Mouse (Mus musculus): ENCODE results near the gene Tbx3. TPM values are rescaled to one million over a fixed set of nuclear protein-coding genes. Genes with fewer than 3 reads are reported as not detected.

Tbx3 gene
- polyA plus RNA-seq, 1 experiment from 2014 or later: 20.6 TPM

DNA sequence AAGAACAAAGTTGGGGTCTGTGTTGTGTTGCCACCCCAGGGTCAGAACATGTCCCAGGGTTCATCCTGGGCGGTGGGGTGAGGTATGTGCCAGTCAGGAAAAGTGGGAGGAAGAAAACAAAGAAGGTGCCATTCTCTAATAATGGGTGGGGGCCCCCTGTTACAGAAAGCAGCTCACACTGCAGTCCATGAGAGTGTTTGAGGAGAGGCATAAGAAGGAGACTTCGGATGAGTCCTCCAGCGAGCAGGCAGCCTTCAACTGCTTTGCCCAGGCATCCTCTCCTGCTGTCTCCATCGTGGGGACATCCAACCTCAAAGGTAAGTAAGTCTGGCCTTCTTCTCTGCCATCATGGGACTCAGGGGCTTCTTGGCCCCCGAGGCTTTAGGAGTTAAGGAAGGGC lies 8.0 kb downstream of the Tbx3 start:
- H3K9me3 ChIP-seq (ENCODE audit: control insufficient read depth, low read depth, low read length): no peaks in the 10 kb centered on the region
- H3K4me2 ChIP-seq (replicated peaks; ENCODE audit: low read depth, low read length): 0 out of 2 replicates have a peak overlapping the region, but pooled peaks have one; percentile 2
- no peak overlapping the region for H3K9ac ChIP-seq (replicated peaks; ENCODE audit: low read depth, low read length)
- H3K4me1 ChIP-seq (ENCODE audit: control insufficient read depth, insufficient read depth, low read length): no peaks in the 10 kb centered on the region
- H3K4me3 ChIP-seq (ENCODE audit: low read depth, low read length): no peak overlapping the region
- peaks cover 41% of the 10 kb centered on the region for H3K27me3 ChIP-seq (ENCODE audit: control insufficient read depth, insufficient read depth, low read length)
- H3K27ac ChIP-seq (ENCODE audit: low read length): no peak overlapping the region
- no peak for ATAC-seq (ENCODE audit: insufficient number of reproducible peaks, insufficient read depth, low FRiP score, low read depth)
- 0 out of 2 replicates have a peak, but pooled peaks cover 3% of the 10 kb centered on the region for H3K36me3 ChIP-seq (ENCODE audit: control insufficient read depth, insufficient read depth, low read length)
- 49% methylated on average over 5 of the region's 5 CpGs for WGBS

DNA sequence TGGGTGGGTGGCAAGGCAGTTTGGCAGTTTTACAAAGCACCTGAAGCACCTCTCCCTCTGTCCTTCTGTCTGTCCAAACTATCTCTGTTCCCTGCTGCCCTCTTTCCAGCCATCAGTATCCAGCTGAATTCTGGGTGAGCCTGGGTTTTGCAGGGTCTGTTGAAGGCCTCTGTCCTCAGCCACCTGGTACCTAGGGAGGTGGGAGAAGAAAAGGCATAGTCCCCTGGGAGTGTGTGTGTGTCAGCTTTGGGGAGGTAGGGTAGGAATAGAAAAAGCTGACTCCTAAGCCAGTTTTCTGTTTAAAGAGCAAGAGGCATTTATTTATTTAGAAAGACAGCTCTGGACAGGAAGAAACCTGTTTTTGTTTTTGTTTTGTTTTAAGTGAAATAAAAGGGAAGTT lies 8.6 kb downstream of the Tbx3 start:
- Histone ChIP-seq H3K36me3 (ENCODE audit: control insufficient read depth, insufficient read depth, low read length) (0 out of 2 replicates have a peak, but pooled peaks cover 3% of the 10 kb centered on the region), H3K4me1 (ENCODE audit: control insufficient read depth, insufficient read depth, low read length) (no peaks in the 10 kb centered on the region), H3K9ac (replicated peaks; ENCODE audit: low read depth, low read length) (no peak overlapping the region), H3K27me3 (ENCODE audit: control insufficient read depth, insufficient read depth, low read length) (peaks cover 41% of the 10 kb centered on the region), H3K4me3 (ENCODE audit: low read depth, low read length) (no peak overlapping the region), H3K9me3 (ENCODE audit: control insufficient read depth, low read depth, low read length) (no peaks in the 10 kb centered on the region), H3K27ac (ENCODE audit: low read length) (no peak overlapping the region), H3K4me2 (replicated peaks; ENCODE audit: low read depth, low read length) (no peak overlapping the region)
- no peak for ATAC-seq (ENCODE audit: insufficient number of reproducible peaks, insufficient read depth, low FRiP score, low read depth)

- Histone ChIP-seq H3K4me1 (ENCODE audit: control insufficient read depth, insufficient read depth, low read length) (no peaks in the 10 kb centered on the region), H3K36me3 (ENCODE audit: control insufficient read depth, insufficient read depth, low read length) (0 out of 2 replicates have a peak, but pooled peaks cover 3% of the 10 kb centered on the region), H3K4me2 (replicated peaks; ENCODE audit: low read depth, low read length) (peak overlapping the region; percentile 25), H3K9me3 (ENCODE audit: control insufficient read depth, low read depth, low read length) (no peaks in the 10 kb centered on the region), H3K4me3 (ENCODE audit: low read depth, low read length) (peak overlapping the region; percentile 11; the same call in 1 of the 2 replicates), H3K9ac (replicated peaks; ENCODE audit: low read depth, low read length) (0 out of 2 replicates have a peak overlapping the region, but pooled peaks have one; percentile 11), H3K27ac (ENCODE audit: low read length) (peak overlapping the region; percentile 29; the same call in 1 of the 2 replicates), H3K27me3 (ENCODE audit: control insufficient read depth, insufficient read depth, low read length) (peaks cover 41% of the 10 kb centered on the region)
- 47% methylated on average over 10 of the region's 10 CpGs for WGBS
- ATAC-seq (ENCODE audit: insufficient number of reproducible peaks, insufficient read depth, low FRiP score, low read depth): no peak
Observed at GRCm38 (mm10) chr5:119679614-119680328, 9.3 kb downstream of the Tbx3 start.

DNA sequence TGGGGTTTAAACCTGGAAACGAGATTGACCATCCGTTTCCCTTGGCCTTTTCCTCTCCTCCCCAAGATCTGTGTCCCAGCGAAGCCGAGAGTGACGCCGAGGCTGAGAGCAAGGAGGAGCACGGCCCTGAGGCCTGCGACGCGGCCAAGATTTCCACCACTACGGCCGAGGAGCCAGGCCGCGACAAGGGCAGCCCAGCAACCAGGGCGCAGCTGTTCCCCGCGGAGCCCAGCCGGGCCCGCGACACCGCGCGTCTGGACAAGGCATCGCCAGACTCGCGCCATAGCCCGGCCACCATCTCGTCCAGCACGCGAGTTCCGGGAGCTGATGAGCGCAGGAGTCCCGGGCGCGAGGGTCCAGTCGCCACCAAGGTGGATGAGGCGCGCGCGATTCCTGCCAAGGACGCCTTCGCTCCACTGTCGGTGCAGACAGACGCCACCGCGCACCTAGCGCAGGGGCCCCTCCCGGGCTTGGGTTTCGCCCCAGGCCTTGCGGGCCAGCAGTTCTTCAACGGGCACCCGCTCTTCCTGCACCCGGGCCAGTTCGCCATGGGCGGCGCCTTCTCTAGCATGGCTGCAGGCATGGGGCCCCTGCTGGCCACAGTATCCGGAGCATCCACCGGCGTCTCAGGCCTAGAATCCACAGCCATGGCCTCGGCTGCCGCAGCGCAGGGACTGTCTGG lies 10.0 kb downstream of the Tbx3 start:
- WGBS: 18% methylated on average over 58 of the region's 62 CpGs
- ATAC-seq (ENCODE audit: insufficient number of reproducible peaks, insufficient read depth, low FRiP score, low read depth): no peak
- peak overlapping the region; percentile 25 for H3K4me2 ChIP-seq (replicated peaks; ENCODE audit: low read depth, low read length)
- H3K9me3 ChIP-seq (ENCODE audit: control insufficient read depth, low read depth, low read length): no peaks in the 10 kb centered on the region
- H3K27me3 ChIP-seq (ENCODE audit: control insufficient read depth, insufficient read depth, low read length): peaks cover 40% of the 10 kb centered on the region
- no peaks in the 10 kb centered on the region for H3K4me1 ChIP-seq (ENCODE audit: control insufficient read depth, insufficient read depth, low read length)
- H3K9ac ChIP-seq (replicated peaks; ENCODE audit: low read depth, low read length): 0 out of 2 replicates have a peak overlapping the region, but pooled peaks have one; percentile 11
- 0 out of 2 replicates have a peak, but pooled peaks cover 3% of the 10 kb centered on the region for H3K36me3 ChIP-seq (ENCODE audit: control insufficient read depth, insufficient read depth, low read length)
- H3K4me3 ChIP-seq (ENCODE audit: low read depth, low read length): peak overlapping the region; percentile 11; the same call in 1 of the 2 replicates
- peak overlapping the region; percentile 29; the same call in 1 of the 2 replicates for H3K27ac ChIP-seq (ENCODE audit: low read length)

DNA sequence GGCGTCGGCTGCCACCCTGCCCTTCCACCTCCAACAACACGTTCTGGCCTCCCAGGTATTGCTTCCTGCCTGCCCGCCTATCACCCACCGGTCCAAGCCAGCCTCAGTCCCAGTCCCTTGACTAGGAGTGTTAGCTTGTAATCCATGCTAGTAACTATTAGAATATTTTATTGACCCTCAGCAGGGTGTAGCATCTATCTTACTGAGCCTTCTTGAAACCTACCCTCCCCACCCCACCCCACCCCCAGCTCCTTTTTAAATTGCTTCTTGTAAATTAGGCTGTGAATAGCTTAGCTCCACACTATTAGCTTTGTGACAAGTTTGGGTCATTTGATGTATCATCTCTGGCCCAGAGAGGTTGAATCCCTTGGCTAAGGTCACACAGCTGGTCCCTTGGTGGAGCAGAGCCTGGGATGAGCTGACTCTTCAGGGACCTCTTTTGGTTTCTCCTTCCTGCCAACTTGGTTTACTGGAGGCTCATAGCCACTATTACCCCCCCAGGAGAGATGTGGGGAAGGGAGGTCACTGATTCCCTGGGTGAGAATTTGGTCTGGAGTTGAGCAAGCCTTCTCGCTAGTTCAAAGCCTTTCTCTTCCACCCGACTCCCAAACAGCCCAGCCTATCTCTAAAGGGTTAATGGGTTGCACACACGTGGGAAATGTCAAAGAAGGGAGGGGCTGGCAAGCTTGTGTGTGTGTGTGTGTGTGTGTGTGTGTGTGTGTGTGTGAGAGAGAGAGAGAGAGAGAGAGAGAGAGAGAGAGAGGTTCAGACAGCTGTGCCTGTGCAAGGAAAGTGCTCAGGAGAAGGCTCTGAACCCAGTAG lies 10.8 kb downstream of the Tbx3 start:
- H3K4me2 ChIP-seq (replicated peaks; ENCODE audit: low read depth, low read length): peak overlapping the region; percentile 25
- peak overlapping the region; percentile 11; the same call in 1 of the 2 replicates for H3K4me3 ChIP-seq (ENCODE audit: low read depth, low read length)
- peaks cover 39% of the 10 kb centered on the region for H3K27me3 ChIP-seq (ENCODE audit: control insufficient read depth, insufficient read depth, low read length)
- H3K36me3 ChIP-seq (ENCODE audit: control insufficient read depth, insufficient read depth, low read length): 0 out of 2 replicates have a peak, but pooled peaks cover 3% of the 10 kb centered on the region
- 31% methylated on average over 8 of the region's 8 CpGs for WGBS
- H3K27ac ChIP-seq (ENCODE audit: low read length): no peak overlapping the region; the same call in 1 of the 2 replicates
- ATAC-seq (ENCODE audit: insufficient number of reproducible peaks, insufficient read depth, low FRiP score, low read depth): no peak
- no peak overlapping the region for H3K9ac ChIP-seq (replicated peaks; ENCODE audit: low read depth, low read length)
- no peaks in the 10 kb centered on the region for H3K9me3 ChIP-seq (ENCODE audit: control insufficient read depth, low read depth, low read length)
- peaks cover 7% of the 10 kb centered on the region; the same call in 1 of the 2 replicates for H3K4me1 ChIP-seq (ENCODE audit: control insufficient read depth, insufficient read depth, low read length)

- Histone ChIP-seq H3K27me3 (ENCODE audit: control insufficient read depth, insufficient read depth, low read length) (peaks cover 43% of the 10 kb centered on the region), H3K27ac (ENCODE audit: low read length) (no peak overlapping the region), H3K9me3 (ENCODE audit: control insufficient read depth, low read depth, low read length) (no peaks in the 10 kb centered on the region), H3K4me1 (ENCODE audit: control insufficient read depth, insufficient read depth, low read length) (peaks cover 8% of the 10 kb centered on the region; the same call in 1 of the 2 replicates), H3K36me3 (ENCODE audit: control insufficient read depth, insufficient read depth, low read length) (0 out of 2 replicates have a peak, but pooled peaks cover 3% of the 10 kb centered on the region), H3K4me2 (replicated peaks; ENCODE audit: low read depth, low read length) (no peak overlapping the region), H3K4me3 (ENCODE audit: low read depth, low read length) (no peak overlapping the region), H3K9ac (replicated peaks; ENCODE audit: low read depth, low read length) (no peak overlapping the region)
- no peak for ATAC-seq (ENCODE audit: insufficient number of reproducible peaks, insufficient read depth, low FRiP score, low read depth)
- 43% methylated on average over 4 of the region's 4 CpGs for WGBS
Observed at GRCm38 (mm10) chr5:119681833-119682210, 11.4 kb downstream of the Tbx3 start.

DNA sequence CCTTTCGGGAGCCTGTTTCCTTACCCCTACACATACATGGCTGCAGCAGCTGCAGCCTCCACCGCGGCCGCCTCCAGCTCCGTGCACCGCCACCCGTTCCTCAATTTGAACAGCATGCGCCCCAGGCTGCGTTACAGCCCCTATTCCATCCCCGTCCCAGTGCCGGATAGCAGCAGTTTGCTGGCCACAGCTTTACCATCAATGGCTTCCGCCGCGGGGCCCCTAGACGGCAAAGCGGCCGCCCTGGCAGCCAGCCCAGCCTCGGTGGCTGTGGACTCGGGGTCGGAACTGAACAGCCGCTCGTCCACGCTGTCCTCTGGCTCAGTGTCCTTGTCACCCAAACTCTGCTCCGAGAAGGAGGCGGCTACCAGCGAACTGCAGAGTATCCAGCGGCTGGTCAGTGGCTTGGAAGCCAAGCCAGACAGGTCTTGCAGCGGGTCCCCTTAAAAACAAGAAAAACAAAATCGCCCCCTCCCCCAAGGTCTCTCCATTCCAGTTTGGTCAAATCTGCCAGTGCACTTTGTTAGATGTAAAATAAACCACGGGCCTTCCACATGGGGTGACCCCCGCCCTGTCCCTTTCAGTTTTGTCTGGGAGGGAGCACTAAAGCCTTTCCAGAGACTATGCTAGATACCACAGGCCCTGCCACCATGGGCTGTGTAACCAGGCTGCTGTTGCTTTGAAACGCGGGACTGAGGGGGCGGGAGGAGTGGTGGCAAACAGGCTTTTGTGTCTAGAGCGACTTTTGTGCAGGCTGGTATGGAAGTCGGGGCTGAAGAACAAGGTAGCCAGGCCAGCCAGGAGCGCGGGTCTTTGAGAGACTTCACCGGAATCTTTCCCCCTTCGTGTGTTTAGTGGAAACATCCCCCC lies 12.4 kb downstream of the Tbx3 start:
- Histone ChIP-seq H3K27ac (ENCODE audit: low read length) (no peak overlapping the region; the same call in 1 of the 2 replicates), H3K9ac (replicated peaks; ENCODE audit: low read depth, low read length) (no peak overlapping the region), H3K4me3 (ENCODE audit: low read depth, low read length) (no peak overlapping the region), H3K36me3 (ENCODE audit: control insufficient read depth, insufficient read depth, low read length) (0 out of 2 replicates have a peak, but pooled peaks cover 3% of the 10 kb centered on the region), H3K9me3 (ENCODE audit: control insufficient read depth, low read depth, low read length) (no peaks in the 10 kb centered on the region), H3K27me3 (ENCODE audit: control insufficient read depth, insufficient read depth, low read length) (peaks cover 53% of the 10 kb centered on the region), H3K4me1 (ENCODE audit: control insufficient read depth, insufficient read depth, low read length) (peaks cover 13% of the 10 kb centered on the region; the same call in 1 of the 2 replicates), H3K4me2 (replicated peaks; ENCODE audit: low read depth, low read length) (0 out of 2 replicates have a peak overlapping the region, but pooled peaks have one; percentile 8)
- ATAC-seq (ENCODE audit: insufficient number of reproducible peaks, insufficient read depth, low FRiP score, low read depth): no peak
- 22% methylated on average over 40 of the region's 40 CpGs for WGBS
